Comparison of ENCODE assay signal across 27 mouse cellular contexts in the genomic region with DNA sequence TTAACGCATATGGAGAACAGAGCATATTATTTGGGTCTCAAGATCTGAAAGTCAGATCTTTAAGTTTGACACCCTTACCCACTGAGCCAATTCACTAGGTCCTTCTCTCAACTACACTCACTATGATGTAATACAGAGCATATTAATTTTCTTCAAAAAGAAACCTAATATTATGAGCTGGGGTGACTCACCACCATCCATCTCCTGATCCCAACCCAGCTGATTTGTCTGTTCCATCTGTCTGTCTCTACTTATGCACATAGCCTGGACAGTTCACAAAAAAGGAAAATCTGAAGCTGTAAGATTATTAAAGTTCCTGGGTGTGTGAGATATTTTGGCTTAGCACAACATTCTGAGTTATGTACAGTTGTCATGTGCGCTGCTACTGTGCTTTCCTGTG.
"Had no signal": no experiment of that assay in that cellular context is flagged by ENCODE, and none has a peak within 500 bp of the region (broad histone marks: within the 10 kb centered on the region; RNA-seq: fewer than 3 reads in every experiment).

No protein-coding gene starts in this region.

- H3K4me2 ChIP-seq: heart, embryonic 12.5 days; hindbrain, embryonic 12.5 days; hindbrain, embryonic 14.5 days; intestine, embryonic 15.5 days; limb, embryonic 12.5 days; liver, embryonic 12.5 days had no signal

- DNase-seq: gastrocnemius, postnatal 14 days; gastrocnemius, postnatal 36 days; heart, adult 11 months; heart, adult 2 months; heart, postnatal 10 days; heart, postnatal 4 days; kidney, adult 18-20 months; kidney, adult 8-10 months; kidney, postnatal 10 days; kidney, postnatal 25 days; kidney, postnatal 4 days; liver had no signal

- H3K27me3 ChIP-seq: heart, embryonic 12.5 days; hindbrain, embryonic 12.5 days; intestine, embryonic 15.5 days; limb, embryonic 12.5 days; liver, embryonic 12.5 days had no signal

- H3K27ac ChIP-seq: heart, adult 2 months; heart, embryonic 10.5 days; hindbrain, embryonic 10.5 days; hindbrain, embryonic 12.5 days; hindbrain, embryonic 14.5 days; intestine, embryonic 15.5 days; layer of hippocampus, adult 2 months; left cerebral cortex, adult 2 months; limb, embryonic 10.5 days; limb, embryonic 12.5 days; liver, embryonic 12.5 days; liver, embryonic 14.5 days had no signal

- H3K9me3 ChIP-seq: heart, embryonic 10.5 days; heart, embryonic 12.5 days; hindbrain, embryonic 10.5 days; hindbrain, embryonic 12.5 days; intestine, embryonic 15.5 days; limb, embryonic 10.5 days; limb, embryonic 12.5 days; liver, embryonic 12.5 days had no signal

- H3K9ac ChIP-seq: heart, embryonic 12.5 days; hindbrain, embryonic 12.5 days; hindbrain, embryonic 14.5 days; intestine, embryonic 15.5 days; limb, embryonic 12.5 days; liver, embryonic 12.5 days; liver, embryonic 14.5 days had no signal

- ATAC-seq: hindbrain, embryonic 16.5 days; inflammation-experienced regulatory T-cells, adult 6 months; intestine, embryonic 15.5 days; intestine, postnatal 0 days; liver, embryonic 12.5 days had no signal

- H3K4me1 ChIP-seq: heart, embryonic 10.5 days; heart, embryonic 12.5 days; hindbrain, embryonic 10.5 days; hindbrain, embryonic 12.5 days; intestine, embryonic 15.5 days; limb, embryonic 10.5 days; limb, embryonic 12.5 days; liver, embryonic 12.5 days had no signal

- H3K36me3 ChIP-seq: heart, embryonic 10.5 days; heart, embryonic 12.5 days; hindbrain, embryonic 10.5 days; hindbrain, embryonic 12.5 days; intestine, embryonic 15.5 days; limb, embryonic 10.5 days; limb, embryonic 12.5 days; liver, embryonic 12.5 days had no signal

- H3K4me3 ChIP-seq: heart, adult 2 months; heart, embryonic 10.5 days; heart, embryonic 12.5 days; hindbrain, embryonic 10.5 days; hindbrain, embryonic 12.5 days; intestine, embryonic 15.5 days; layer of hippocampus, adult 2 months; left cerebral cortex, adult 2 months; limb, embryonic 10.5 days; limb, embryonic 12.5 days; liver, embryonic 12.5 days had no signal
